Mouse (Mus musculus): ENCODE measurements around the gene Fam76a. TPM values are rescaled to one million over a fixed set of nuclear protein-coding genes. Genes with fewer than 3 reads are reported as not detected.
"Not testable (repeated sequence)": the region's sequence is repeated elsewhere in the genome, so short reads cannot be mapped to it uniquely, and the experiment has no call there.

Fam76a gene
- polyA plus RNA-seq, 1 experiment from 2014 or later: 25.8 TPM

DNA sequence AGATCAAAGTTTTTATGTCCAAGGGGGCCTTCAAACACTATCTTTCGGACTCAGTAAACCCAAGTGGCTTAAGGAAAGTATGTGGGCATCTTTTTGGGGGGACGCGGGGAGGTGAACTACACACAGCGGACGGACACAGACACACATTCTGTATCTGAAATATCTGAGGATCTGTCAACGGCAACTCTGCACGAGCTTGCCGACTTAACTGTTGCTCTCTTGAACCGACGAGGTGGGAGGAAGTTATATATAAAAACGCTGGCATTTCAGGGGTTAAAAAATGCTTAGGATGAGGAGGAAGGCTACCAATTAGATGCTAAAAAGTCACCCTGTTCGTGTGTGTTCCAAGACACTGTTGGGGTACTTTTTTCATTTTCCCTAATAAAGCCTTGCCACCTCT lies 870 bp downstream of the Fam76a start:
- no peak for ATAC-seq (ENCODE audit: insufficient number of reproducible peaks, insufficient read depth, low FRiP score, low TSS enrichment, low read depth)
- Histone ChIP-seq H3K9ac (replicated peaks) (peak overlapping the region; percentile 85; the same call in 1 of the 2 replicates), H3K27me3 (no peaks in the 10 kb centered on the region), H3K36me3 (peaks cover 20% of the 10 kb centered on the region), H3K4me1 (replicated peaks) (peaks cover 14% of the 10 kb centered on the region), H3K4me2 (peak overlapping the region; percentile 80), H3K27ac (no peak overlapping the region), H3K9me3 (no peaks in the 10 kb centered on the region), H3K4me3 (replicated peaks) (peak overlapping the region; percentile 96)
- 35% methylated on average over 12 of the region's 12 CpGs for WGBS

DNA sequence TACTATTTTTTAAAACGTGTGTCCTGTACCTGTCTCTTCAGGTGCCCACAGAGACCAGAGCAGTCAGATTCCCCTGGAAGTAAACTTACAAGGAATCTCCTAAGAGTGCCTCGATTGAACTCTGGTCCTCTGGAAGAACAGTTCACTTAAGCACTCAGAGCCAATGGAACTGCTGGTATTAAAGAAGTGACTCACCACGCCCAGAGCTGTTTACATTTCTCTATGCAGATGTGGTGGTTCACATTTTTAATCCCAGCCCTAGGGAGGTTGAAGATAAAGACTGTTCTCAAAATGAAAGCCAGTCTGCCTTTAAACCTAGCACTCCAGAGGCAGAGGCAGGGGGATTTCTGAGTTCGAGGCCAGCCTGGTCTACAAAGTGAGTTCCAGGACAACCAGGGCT lies 2.2 kb downstream of the Fam76a start:
- Histone ChIP-seq H3K9ac (replicated peaks) (no peak overlapping the region), H3K4me3 (replicated peaks) (no peak overlapping the region), H3K4me2 (no peak overlapping the region), H3K36me3 (peaks cover 32% of the 10 kb centered on the region), H3K9me3 (no peaks in the 10 kb centered on the region), H3K27me3 (no peaks in the 10 kb centered on the region), H3K27ac (no peak overlapping the region), H3K4me1 (replicated peaks) (peaks cover 14% of the 10 kb centered on the region)
- 90% methylated on average over 4 of the region's 4 CpGs for WGBS
- no peak for ATAC-seq (ENCODE audit: insufficient number of reproducible peaks, insufficient read depth, low FRiP score, low TSS enrichment, low read depth)

DNA sequence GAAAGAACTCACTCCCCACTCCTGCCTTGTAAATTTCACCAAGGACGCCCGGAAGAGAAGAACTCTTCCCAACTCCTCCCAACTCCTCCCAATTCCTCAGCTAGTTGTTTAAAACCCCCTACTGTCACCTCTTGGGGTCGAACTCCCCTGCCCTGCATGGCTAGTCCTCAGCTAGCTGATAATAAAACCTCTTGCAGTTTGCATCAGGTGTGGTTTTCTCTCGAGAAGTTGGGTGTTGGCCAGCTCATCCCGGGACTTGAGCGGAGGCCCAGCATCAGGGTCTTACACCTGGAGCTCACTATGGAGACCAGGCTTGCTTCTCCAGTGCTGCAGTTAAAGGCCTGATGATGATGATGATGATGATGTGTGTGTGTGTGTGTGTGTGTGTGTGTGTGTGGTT lies 3.9 kb downstream of the Fam76a start:
- Histone ChIP-seq H3K4me1 (replicated peaks) (peaks cover 12% of the 10 kb centered on the region), H3K36me3 (peaks cover 48% of the 10 kb centered on the region)
- not testable (repeated sequence) for ATAC-seq (ENCODE audit: insufficient number of reproducible peaks, insufficient read depth, low FRiP score, low TSS enrichment, low read depth); H3K9me3 ChIP-seq; H3K27me3 ChIP-seq; H3K27ac ChIP-seq; H3K9ac ChIP-seq (replicated peaks); H3K4me3 ChIP-seq (replicated peaks); H3K4me2 ChIP-seq
- WGBS: 80% methylated on average over 6 of the region's 6 CpGs

DNA sequence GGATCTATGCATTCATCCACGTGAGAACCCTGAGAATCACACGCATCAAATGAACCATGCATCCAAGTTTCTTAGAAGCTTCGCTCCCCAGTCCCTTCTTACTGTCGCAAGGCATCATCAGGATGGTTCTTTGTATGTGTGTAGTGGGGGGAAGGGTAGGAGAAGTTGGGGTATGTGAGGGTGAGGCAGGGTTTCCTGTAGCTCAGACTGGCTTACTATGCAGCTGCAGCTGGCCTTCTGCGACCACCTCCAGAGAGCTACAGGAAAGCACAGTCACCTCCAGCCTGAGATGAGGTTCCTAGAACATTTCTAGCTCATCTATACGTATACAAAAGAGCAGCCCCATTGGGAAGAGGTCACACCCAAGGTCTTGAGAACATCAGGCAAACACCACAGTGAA lies 10.2 kb downstream of the Fam76a start:
- H3K27me3 ChIP-seq: no peaks in the 10 kb centered on the region
- peaks cover 84% of the 10 kb centered on the region for H3K36me3 ChIP-seq
- H3K9ac ChIP-seq (replicated peaks): no peak overlapping the region
- no peak overlapping the region for H3K27ac ChIP-seq
- WGBS: 88% methylated on average over 6 of the region's 6 CpGs
- no peak for ATAC-seq (ENCODE audit: insufficient number of reproducible peaks, insufficient read depth, low FRiP score, low TSS enrichment, low read depth)
- H3K4me1 ChIP-seq (replicated peaks): no peaks in the 10 kb centered on the region
- H3K4me2 ChIP-seq: no peak overlapping the region
- no peak overlapping the region for H3K4me3 ChIP-seq (replicated peaks)
- no peaks in the 10 kb centered on the region for H3K9me3 ChIP-seq

DNA sequence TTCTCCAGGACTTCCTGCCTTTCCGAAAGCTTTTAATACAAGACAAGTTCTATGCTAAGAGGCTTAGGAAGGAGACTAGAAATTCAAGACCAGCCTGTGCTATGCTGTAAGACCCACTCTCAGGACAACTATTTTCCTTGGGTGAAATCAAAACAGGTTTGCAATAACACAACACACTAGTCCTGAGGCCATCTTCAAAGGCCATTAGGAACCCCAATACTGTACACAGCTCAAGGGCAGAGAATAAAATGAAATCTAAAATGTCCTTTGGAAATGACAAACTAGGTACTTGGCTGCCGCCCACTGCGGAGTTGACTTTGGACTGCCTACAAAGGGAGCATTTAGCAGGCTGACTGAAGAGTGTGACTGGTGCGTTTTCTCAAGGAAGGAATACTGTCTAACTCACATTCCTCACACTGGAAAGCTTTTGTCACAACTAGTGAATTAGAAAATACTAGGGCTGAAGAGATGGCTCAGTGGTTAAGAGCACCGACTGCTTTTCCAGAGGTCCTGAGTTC lies 16.5 kb downstream of the Fam76a start:
- Histone ChIP-seq H3K9me3 (no peaks in the 10 kb centered on the region), H3K36me3 (peaks cover 80% of the 10 kb centered on the region), H3K27ac (no peak overlapping the region), H3K4me1 (replicated peaks) (no peaks in the 10 kb centered on the region), H3K9ac (replicated peaks) (no peak overlapping the region), H3K4me3 (replicated peaks) (no peak overlapping the region), H3K4me2 (no peak overlapping the region), H3K27me3 (no peaks in the 10 kb centered on the region)
- no peak for ATAC-seq (ENCODE audit: insufficient number of reproducible peaks, insufficient read depth, low FRiP score, low TSS enrichment, low read depth)
- 94% methylated on average over 5 of the region's 5 CpGs for WGBS

DNA sequence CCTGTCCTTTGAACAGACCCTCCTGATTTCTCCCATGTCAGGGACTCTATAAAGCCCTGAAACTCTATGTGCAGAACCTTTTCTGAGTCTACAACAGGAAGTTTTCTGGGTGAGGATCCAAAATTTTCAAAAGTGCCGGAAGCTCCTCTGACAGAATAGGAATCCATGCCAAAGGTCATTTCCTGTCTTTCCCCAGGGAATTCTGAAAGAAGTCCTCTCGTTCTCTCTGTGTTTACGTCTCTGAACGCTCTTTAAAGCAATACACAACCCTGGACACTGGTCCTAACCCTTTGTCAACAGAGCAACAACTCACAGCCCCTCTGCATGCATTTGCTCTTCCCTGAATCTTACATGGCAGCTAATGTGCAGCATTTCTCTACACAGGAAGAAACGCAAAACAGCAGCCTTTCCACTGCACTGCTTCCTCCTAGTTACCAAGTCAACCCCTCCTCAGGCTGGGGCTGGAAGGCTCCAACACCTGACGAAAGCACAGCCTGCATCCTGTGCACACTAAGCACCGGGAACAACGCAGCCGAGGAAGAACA lies 17.5 kb downstream of the Fam76a start:
- Histone ChIP-seq H3K4me1 (replicated peaks) (no peaks in the 10 kb centered on the region), H3K9me3 (no peaks in the 10 kb centered on the region), H3K36me3 (peaks cover 71% of the 10 kb centered on the region), H3K9ac (replicated peaks) (no peak overlapping the region), H3K4me2 (no peak overlapping the region), H3K27me3 (no peaks in the 10 kb centered on the region), H3K4me3 (replicated peaks) (no peak overlapping the region), H3K27ac (no peak overlapping the region)
- 76% methylated on average over 9 of the region's 9 CpGs for WGBS
- no peak for ATAC-seq (ENCODE audit: insufficient number of reproducible peaks, insufficient read depth, low FRiP score, low TSS enrichment, low read depth)

DNA sequence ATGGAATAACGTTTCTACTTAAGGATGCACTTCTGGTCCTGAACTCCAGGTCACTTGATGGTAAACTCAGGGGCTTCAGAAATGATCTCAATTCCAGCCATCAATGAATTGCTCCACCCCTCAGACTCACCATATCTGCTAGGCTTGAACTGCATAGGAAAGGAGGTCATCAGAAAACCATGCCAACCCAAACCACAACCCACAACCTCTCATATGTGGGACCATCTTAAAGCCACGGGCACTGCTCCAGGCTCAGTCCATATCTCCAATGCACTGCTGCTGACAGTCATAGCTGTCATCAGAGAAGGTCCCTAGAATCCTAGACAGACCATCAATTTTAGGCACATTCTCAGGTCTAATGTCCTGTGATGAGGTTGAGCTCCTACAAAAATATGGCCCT lies 18.3 kb downstream of the Fam76a start:
- H3K4me3 ChIP-seq (replicated peaks): no peak overlapping the region
- no peak overlapping the region for H3K27ac ChIP-seq
- WGBS: 91% methylated on average over 2 of the region's 2 CpGs
- H3K4me1 ChIP-seq (replicated peaks): no peaks in the 10 kb centered on the region
- H3K9ac ChIP-seq (replicated peaks): no peak overlapping the region
- H3K36me3 ChIP-seq: peaks cover 63% of the 10 kb centered on the region
- no peaks in the 10 kb centered on the region for H3K9me3 ChIP-seq
- ATAC-seq (ENCODE audit: insufficient number of reproducible peaks, insufficient read depth, low FRiP score, low TSS enrichment, low read depth): no peak
- no peaks in the 10 kb centered on the region for H3K27me3 ChIP-seq
- no peak overlapping the region for H3K4me2 ChIP-seq

DNA sequence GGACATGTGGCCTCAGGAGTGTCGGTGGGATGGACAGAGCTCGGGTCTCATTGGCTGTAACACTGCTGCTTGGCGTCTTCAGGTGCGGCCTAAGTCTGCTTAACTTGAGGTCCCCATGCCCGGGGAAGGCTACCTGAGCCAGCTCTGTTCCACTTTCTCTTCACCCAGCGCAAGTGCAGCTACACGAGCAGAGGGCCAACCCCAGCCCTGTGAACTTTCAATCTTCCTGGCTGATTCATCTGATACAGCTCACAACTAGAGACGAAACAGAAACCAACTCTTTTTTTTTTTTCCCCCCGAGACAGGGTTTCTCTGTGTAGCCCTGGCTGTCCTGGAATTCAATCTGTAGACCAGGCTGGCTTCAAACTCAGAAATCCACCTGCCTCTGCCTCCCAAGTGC lies 24.2 kb downstream of the Fam76a start:
- no peak for ATAC-seq (ENCODE audit: insufficient number of reproducible peaks, insufficient read depth, low FRiP score, low TSS enrichment, low read depth)
- WGBS: 87% methylated on average over 9 of the region's 9 CpGs
- Histone ChIP-seq H3K4me3 (replicated peaks) (no peak overlapping the region), H3K27me3 (peaks cover 19% of the 10 kb centered on the region), H3K4me2 (no peak overlapping the region), H3K27ac (no peak overlapping the region), H3K9ac (replicated peaks) (no peak overlapping the region), H3K36me3 (peaks cover 23% of the 10 kb centered on the region), H3K4me1 (replicated peaks) (no peaks in the 10 kb centered on the region), H3K9me3 (no peaks in the 10 kb centered on the region)

DNA sequence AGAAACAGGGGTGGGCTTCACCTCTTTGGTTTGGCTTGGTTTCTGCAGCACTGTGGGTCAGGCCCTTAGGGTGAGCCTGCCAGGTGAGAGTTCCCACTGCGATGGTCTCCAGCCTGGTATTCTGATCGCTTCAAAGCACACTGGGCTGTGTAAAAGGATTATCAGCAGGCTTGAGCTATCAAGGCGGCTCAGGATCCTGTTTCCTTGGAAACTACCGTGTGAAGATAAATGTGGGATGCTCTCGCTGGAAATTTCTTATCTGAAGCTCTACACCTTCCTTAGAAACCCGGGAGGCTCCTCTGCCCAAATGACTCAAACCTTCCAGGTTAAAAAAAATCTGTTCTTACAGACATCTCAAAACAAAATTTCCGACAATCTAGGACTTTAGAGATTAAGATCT lies 28.0 kb downstream of the Fam76a start:
- Histone ChIP-seq H3K4me1 (replicated peaks) (no peaks in the 10 kb centered on the region), H3K9ac (replicated peaks) (no peak overlapping the region; the same call in 1 of the 2 replicates), H3K27me3 (peaks cover 19% of the 10 kb centered on the region), H3K27ac (no peak overlapping the region), H3K9me3 (no peaks in the 10 kb centered on the region), H3K4me3 (replicated peaks) (no peak overlapping the region), H3K36me3 (no peaks in the 10 kb centered on the region), H3K4me2 (no peak overlapping the region)
- no peak for ATAC-seq (ENCODE audit: insufficient number of reproducible peaks, insufficient read depth, low FRiP score, low TSS enrichment, low read depth)
- 18% methylated on average over 7 of the region's 7 CpGs for WGBS

DNA sequence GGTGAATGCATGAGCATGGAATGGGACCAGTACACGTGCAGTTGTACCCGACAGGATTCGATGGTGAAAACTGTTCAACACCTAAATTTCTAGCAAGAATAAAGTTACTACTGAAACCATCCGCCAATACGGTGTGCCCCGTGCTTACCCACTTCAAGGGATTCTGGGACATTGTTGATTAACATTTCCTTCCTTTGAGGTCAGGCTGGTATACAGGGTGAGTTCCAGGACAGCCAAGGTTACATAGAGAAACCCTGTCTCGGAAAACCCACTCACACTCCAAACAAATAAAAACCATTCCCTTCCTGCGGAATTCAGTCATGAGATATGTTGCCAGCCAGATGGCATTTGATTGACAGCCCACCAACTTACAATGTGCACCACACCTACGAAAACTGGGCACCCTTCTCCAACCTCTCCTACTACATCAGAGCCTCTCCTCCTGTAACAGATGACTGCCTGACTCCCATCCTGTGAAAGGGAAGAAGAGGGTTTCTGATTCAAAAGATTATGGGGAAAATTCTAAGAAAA lies 37.4 kb downstream of the Fam76a start:
- no peak for ATAC-seq (ENCODE audit: insufficient number of reproducible peaks, insufficient read depth, low FRiP score, low TSS enrichment, low read depth)
- 16% methylated on average over 9 of the region's 9 CpGs for WGBS
- peaks cover 16% of the 10 kb centered on the region for H3K4me1 ChIP-seq (replicated peaks)
- H3K9me3 ChIP-seq: no peaks in the 10 kb centered on the region
- peaks cover 11% of the 10 kb centered on the region for H3K36me3 ChIP-seq
- H3K27me3 ChIP-seq: no peaks in the 10 kb centered on the region
- H3K4me2 ChIP-seq: peak overlapping the region; percentile 91
- peak overlapping the region; percentile 96 for H3K4me3 ChIP-seq (replicated peaks)
- peak overlapping the region; percentile 93 for H3K9ac ChIP-seq (replicated peaks)
- H3K27ac ChIP-seq: peak overlapping the region; percentile 81

DNA sequence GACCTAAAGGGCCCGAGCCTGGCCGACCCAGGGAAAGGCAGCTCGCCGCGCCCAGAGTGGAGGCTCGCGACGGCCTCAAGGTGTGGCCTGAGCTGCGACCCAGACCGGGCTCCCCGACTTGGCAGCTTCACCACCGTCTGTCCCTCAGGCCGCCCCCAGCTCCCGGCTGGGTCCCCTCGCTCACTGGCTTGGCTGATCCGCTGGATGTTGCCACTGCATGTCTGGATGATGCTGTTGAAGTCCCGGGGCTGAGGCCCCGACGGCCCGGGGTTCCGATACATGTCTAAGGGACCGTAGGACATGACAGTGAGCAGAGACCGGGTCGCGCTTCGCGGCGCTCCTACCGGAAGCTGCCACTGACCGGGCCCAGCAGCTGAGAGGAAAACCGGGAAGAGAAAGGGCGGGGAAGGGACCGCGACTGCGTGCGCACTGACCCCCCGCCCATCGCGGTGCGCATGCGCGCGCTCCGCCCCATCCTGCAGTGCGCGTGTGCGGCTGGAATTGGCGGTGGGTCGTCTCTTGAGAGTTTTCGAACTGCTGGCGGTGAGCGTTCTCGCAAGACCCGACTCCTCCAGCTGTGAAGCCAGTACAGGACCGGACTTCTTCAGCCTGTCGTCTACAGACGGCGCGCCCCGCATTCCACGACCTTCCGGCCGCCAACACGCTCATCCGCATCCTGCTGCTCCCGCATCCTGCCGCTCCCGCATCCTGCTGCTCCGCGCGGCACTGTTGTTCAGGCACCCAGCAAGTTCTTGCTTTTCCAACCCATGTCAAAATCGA lies 38.1 kb downstream of the Fam76a start, which contains the start of gene Stx12:
Stx12 (minus strand) TSS at position 446 of the 780 bp plus-strand sequence.
- H3K4me3 ChIP-seq (replicated peaks): peak within 1 kb of the TSS; percentile 96
- H3K9ac ChIP-seq (replicated peaks): peak within 1 kb of the TSS; percentile 93
- under 1% methylated on average over 72 of the region's 72 CpGs for WGBS
- H3K36me3 ChIP-seq: peaks cover 17% of the 10 kb centered on the region
- H3K27me3 ChIP-seq: no peaks in the 10 kb centered on the region
- ATAC-seq (ENCODE audit: insufficient number of reproducible peaks, insufficient read depth, low FRiP score, low TSS enrichment, low read depth): peak; percentile 89
- peaks cover 16% of the 10 kb centered on the region for H3K4me1 ChIP-seq (replicated peaks)
- H3K9me3 ChIP-seq: no peaks in the 10 kb centered on the region
- H3K27ac ChIP-seq: peak within 1 kb of the TSS; percentile 84
- peak within 1 kb of the TSS; percentile 91 for H3K4me2 ChIP-seq
